Mouse (Mus musculus) lung, postnatal 0 days (tissue): ENCODE results near the gene Ugt1a9. TPM values are rescaled to one million over a fixed set of nuclear protein-coding genes. Genes with fewer than 3 reads are reported as not detected.
"Not testable (repeated sequence)": the region's sequence is repeated elsewhere in the genome, so short reads cannot be mapped to it uniquely, and the experiment has no call there.

Experiments
- ATAC-seq: fragments of 200-750 bp; cut with Nextera tagmentation; 2 replicates; pipeline ENCODE4 v1.8.0; 2017; ENCODE audit warnings: moderate library complexity
- DNase-seq: peaks from one replicate; pipeline ENCODE4 v3.0.0-alpha.2; 2016; ENCODE audit warnings: low spot score
- H3K27ac ChIP-seq: fragments of 300-500 bp; sonication (generic); 2 replicates; pipeline ENCODE4 v1.5.1; 2014; ENCODE audit warnings: antibody characterized with exemption, mild to moderate bottlenecking, low read length, mixed read lengths
- H3K27me3 ChIP-seq: fragments of 300-500 bp; sonication (generic); replicated peaks from 2 replicates; pipeline ENCODE4 v1.6.1; 2014; ENCODE audit warnings: low read length, mixed read lengths; ENCODE audit not compliant: insufficient read depth
- H3K36me3 ChIP-seq: fragments of 300-500 bp; sonication (generic); 2 replicates; pipeline ENCODE4 v1.6.1; 2014; ENCODE audit warnings: low read length, mixed read lengths; ENCODE audit not compliant: insufficient read depth
- H3K4me1 ChIP-seq: fragments of 300-500 bp; sonication (generic); 2 replicates; pipeline ENCODE4 v1.6.1; 2014; ENCODE audit warnings: antibody characterized with exemption, low read depth, low read length, mixed read lengths; ENCODE audit not compliant: insufficient read depth
- H3K4me2 ChIP-seq: fragments of 300-500 bp; sonication (generic); replicated peaks from 2 replicates; pipeline ENCODE4 v1.6.1; 2014; ENCODE audit warnings: low read depth, mild to moderate bottlenecking, low read length, moderate library complexity, mixed read lengths
- H3K4me3 ChIP-seq: fragments of 300-500 bp; sonication (generic); 2 replicates; pipeline ENCODE4 v1.5.1; 2014; ENCODE audit warnings: low read depth, low read length
- H3K9ac ChIP-seq: fragments of 300-500 bp; sonication (generic); replicated peaks from 2 replicates; pipeline ENCODE4 v1.6.1; 2014; ENCODE audit warnings: low read depth, mild to moderate bottlenecking
- H3K9me3 ChIP-seq: fragments of 300-500 bp; sonication (generic); 2 replicates; pipeline ENCODE4 v1.6.1; 2016; ENCODE audit warnings: low read length, mixed read lengths
- CTCF ChIP-seq: IDR thresholded peaks from 2 replicates; pipeline ENCODE4 v1.5.1; 2016; ENCODE audit warnings: antibody characterized with exemption, mild to moderate bottlenecking
- EP300 ChIP-seq: IDR thresholded peaks from 2 replicates; pipeline ENCODE4 v1.6.1; 2016; ENCODE audit warnings: antibody characterized with exemption, mild to moderate bottlenecking, control low read depth
- WGBS: fragments of 180-500 bp; shearing (Covaris S2); extraction: QIAGEN DNeasy Blood & Tissue Kit; methylation state at CpG from one replicate; pipeline ENCODE4 v1.1.7; 2014; 5-methylcytosine and 5-hydroxymethylcytosine counted together
- polyA plus RNA-seq: library from polyadenylated mRNA; unstranded; fragments of >200 nt; fragmentation: Nextera tagmentation; extraction: Ambion mirVana; gene quantifications from 2 replicates; pipeline ENCODE4 v1.2.1, GENCODE M21; 2015

Ugt1a9 gene
- polyA plus RNA-seq, 1 experiment from 2014 or later, result 0.13 TPM

DNA sequence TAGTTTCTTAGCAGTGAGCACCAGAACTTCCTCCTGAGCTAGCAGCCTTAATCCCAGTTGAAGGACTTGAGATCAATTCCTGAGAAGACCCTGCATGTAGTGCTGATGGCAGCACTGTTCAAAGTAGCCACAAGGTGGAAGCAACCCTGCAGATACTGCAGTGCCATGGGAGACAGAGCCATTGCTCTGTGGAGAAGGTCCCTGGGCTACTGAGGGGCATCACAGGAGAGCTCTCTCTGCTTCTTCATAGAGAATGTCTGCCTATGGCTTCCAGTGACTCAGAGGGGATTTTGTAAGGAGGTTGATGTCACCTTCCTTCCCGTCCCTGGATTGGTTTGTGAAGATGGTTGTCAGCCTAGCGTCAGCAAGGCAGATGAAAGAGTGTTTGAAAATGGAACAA lies 79.5 kb downstream of the Ugt1a9 start:
- not testable (repeated sequence) for H3K27ac ChIP-seq, H3K9me3 ChIP-seq, H3K4me2 ChIP-seq, H3K9ac ChIP-seq, H3K36me3 ChIP-seq, ATAC-seq, H3K4me3 ChIP-seq, DNase-seq, H3K27me3 ChIP-seq, H3K4me1 ChIP-seq
- 40% methylated on average over 1 of the region's 2 CpGs for WGBS
- TF ChIP-seq CTCF, result peak; percentile 53

DNA sequence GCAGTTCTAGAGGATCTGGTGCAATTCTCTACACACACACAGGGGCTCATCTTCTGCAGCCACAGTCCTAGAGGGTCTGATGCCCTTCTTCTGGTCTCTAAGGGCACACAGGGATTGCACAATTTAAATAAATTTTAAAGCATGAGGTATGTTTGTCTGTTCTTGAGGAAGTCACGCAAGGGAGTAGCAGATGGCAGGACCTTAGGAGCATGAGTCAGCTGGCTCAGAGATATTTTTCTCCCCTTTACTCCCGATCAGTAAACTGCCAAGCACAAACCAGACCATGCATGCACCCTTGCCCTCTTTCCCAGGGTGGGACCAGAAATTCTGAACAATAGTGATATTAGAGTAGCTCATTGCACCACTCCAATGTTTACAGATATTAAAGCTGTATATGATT lies 87.8 kb downstream of the Ugt1a9 start:
- H3K9me3 ChIP-seq, result no peaks in the 10 kb centered on the region
- 59% methylated on average over 2 of the region's 2 CpGs for WGBS
- H3K36me3 ChIP-seq, result no peaks in the 10 kb centered on the region
- no peak for DNase-seq
- H3K27me3 ChIP-seq, result no peaks in the 10 kb centered on the region
- no peak overlapping the region for H3K9ac ChIP-seq
- H3K4me3 ChIP-seq, result no peak overlapping the region
- H3K4me1 ChIP-seq, result no peaks in the 10 kb centered on the region
- no peak overlapping the region for H3K4me2 ChIP-seq
- H3K27ac ChIP-seq, result no peak overlapping the region
- no peak; the same call in 1 of the 2 replicates for ATAC-seq
- no peak for TF ChIP-seq CTCF
- no peak for TF ChIP-seq EP300

DNA sequence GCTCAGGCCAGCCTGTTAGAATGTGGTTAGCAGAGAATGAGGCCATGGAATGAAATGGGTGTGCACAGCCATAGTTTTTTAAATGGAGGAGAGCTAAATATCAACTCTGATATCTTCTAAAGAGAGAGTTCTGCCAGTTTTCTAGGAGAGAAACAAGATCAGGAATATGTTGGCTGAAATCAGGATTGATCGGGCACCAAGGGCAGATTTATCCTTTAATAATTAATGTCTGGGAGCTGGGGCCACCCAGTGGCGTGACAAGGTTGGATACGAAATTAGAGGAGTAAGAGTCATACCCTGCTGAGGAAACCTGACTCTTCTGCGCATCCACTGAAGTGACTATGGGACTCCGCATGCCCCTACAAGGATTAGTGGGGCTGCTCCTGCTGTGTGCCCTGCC lies 95.1 kb downstream of the Ugt1a9 start, which contains the start of gene Ugt1a5:
Gene Ugt1a5 (plus strand): TSS at position 302 of the 400 bp plus-strand sequence.
- H3K4me3 ChIP-seq, result no peak within 1 kb of the TSS
- no peak for ATAC-seq
- no peak within 1 kb of the TSS for H3K9ac ChIP-seq
- TF ChIP-seq EP300 (no peak), CTCF (no peak)
- no peak for DNase-seq
- 74% methylated on average over 5 of the region's 5 CpGs for WGBS
- no peaks in the 10 kb centered on the region for H3K4me1 ChIP-seq
- no peaks in the 10 kb centered on the region for H3K36me3 ChIP-seq
- H3K27me3 ChIP-seq, result no peaks in the 10 kb centered on the region
- no peaks in the 10 kb centered on the region for H3K9me3 ChIP-seq
- H3K4me2 ChIP-seq, result no peak within 1 kb of the TSS
- no peak within 1 kb of the TSS for H3K27ac ChIP-seq

DNA sequence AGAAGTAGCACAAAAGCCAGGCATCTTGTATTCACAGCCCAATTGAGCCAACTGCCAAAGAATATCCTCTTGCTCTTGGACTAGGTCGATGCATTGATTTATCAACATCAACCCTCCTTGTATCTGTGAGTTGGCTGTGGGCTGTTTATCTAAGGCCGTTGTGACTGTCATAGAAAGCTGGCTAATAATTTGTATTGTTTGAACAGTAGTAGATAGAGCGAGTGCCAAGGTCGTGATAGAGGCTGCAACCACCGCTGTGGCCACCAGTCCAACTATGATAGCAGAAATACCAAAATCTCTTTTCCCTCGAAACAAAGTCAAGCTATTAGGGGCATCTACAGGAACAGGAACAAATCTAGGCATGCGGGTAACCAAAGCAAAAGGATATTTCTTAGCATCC lies 101.6 kb downstream of the Ugt1a9 start:
- not testable (repeated sequence) for H3K27ac ChIP-seq, H3K4me3 ChIP-seq, H3K4me1 ChIP-seq, H3K27me3 ChIP-seq, H3K9me3 ChIP-seq, H3K9ac ChIP-seq, DNase-seq, H3K4me2 ChIP-seq, ATAC-seq, H3K36me3 ChIP-seq
- 80% methylated on average over 5 of the region's 7 CpGs for WGBS

DNA sequence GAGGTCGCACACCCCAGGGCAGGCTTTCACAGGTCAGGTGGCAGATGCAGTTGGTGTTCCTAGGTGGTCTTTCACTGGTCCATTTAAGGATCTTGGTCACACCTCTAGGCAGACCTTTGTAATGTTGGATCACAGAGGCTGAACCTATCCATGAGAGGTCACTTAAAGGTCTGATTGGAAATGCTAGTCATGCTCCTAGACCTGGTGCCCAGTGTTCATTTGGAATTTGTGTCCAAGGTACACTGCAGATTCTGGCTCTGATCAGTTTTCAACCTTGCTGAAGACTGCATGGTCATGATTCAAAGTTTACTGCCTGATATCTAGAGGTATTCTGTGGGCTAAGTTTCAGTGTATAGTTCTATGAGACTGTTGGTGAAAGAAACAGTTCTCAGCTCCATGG lies 109.1 kb downstream of the Ugt1a9 start:
- Histone ChIP-seq H3K4me3 (no peak overlapping the region), H3K4me2 (no peak overlapping the region), H3K9ac (no peak overlapping the region), H3K36me3 (no peaks in the 10 kb centered on the region), H3K4me1 (no peaks in the 10 kb centered on the region), H3K27ac (no peak overlapping the region), H3K27me3 (no peaks in the 10 kb centered on the region), H3K9me3 (0 out of 2 replicates have a peak, but pooled peaks cover 7% of the 10 kb centered on the region)
- TF ChIP-seq CTCF, result no peak
- no peak for TF ChIP-seq EP300
- no peak for DNase-seq
- 67% methylated on average over 1 of the region's 1 CpGs for WGBS
- no peak for ATAC-seq

DNA sequence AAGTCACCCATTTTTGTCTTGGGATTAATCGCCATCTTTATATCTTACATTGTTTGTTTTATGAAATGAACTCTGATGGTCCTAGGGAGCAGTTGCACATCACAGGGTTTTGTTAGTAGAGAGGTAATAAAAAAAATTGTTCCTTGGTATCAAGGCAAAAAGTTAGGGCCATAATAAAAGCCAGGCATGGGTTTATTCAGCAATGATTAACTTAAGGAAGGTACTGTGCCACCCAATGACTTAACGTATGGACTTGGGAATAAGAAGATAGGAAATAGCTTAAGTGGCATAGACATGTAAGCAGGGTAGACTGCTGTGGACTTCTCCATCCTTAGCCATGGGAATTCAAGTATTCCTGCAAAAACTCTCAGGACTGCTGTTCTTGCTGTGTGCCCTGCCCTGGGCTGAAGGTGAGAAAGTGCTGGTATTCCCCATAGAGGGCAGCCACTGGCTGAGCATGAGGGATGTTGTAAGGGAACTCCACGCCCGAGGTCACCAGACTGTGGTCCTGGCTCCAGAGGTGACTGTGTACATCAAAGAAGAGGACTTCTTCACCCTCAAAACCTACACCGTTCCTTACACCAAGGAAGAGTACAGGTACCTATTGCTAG lies 115.8 kb downstream of the Ugt1a9 start:
- Histone ChIP-seq H3K9me3 (no peaks in the 10 kb centered on the region), H3K9ac (no peak overlapping the region), H3K4me2 (no peak overlapping the region), H3K27me3 (no peaks in the 10 kb centered on the region), H3K4me3 (no peak overlapping the region), H3K27ac (no peak overlapping the region), H3K36me3 (no peaks in the 10 kb centered on the region), H3K4me1 (no peaks in the 10 kb centered on the region)
- no peak for ATAC-seq
- 79% methylated on average over 5 of the region's 5 CpGs for WGBS
- TF ChIP-seq EP300 (no peak), CTCF (no peak)
- DNase-seq, result no peak

DNA sequence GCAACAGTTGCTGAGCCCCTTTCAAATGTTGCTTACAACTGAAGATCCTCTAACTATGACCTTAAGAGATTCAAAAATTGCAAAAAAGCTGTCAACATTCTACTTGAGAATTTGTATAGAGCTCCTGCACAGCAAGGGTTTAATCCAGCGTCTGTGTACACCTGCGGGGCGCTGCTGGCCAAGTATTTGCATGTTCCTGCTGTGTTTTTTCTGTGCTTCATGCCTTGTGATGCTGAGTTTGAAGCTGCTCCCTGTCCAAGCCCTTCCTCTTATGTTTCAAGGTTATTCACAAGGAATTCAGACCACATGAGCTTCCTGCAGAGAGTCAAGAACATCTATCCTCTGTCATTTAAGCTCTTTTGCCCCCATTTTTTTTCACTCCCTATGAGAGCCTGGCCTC lies 121.5 kb downstream of the Ugt1a9 start:
- H3K9ac ChIP-seq, result no peak overlapping the region
- no peaks in the 10 kb centered on the region for H3K9me3 ChIP-seq
- no peak overlapping the region for H3K27ac ChIP-seq
- no peak for DNase-seq
- no peaks in the 10 kb centered on the region for H3K36me3 ChIP-seq
- no peak for ATAC-seq
- TF ChIP-seq EP300, result no peak
- H3K27me3 ChIP-seq, result no peaks in the 10 kb centered on the region
- H3K4me3 ChIP-seq, result no peak overlapping the region
- 63% methylated on average over 3 of the region's 3 CpGs for WGBS
- H3K4me2 ChIP-seq, result no peak overlapping the region
- H3K4me1 ChIP-seq, result no peaks in the 10 kb centered on the region
